ENCODE assay signal across 7 mouse cellular contexts in the genomic region with DNA sequence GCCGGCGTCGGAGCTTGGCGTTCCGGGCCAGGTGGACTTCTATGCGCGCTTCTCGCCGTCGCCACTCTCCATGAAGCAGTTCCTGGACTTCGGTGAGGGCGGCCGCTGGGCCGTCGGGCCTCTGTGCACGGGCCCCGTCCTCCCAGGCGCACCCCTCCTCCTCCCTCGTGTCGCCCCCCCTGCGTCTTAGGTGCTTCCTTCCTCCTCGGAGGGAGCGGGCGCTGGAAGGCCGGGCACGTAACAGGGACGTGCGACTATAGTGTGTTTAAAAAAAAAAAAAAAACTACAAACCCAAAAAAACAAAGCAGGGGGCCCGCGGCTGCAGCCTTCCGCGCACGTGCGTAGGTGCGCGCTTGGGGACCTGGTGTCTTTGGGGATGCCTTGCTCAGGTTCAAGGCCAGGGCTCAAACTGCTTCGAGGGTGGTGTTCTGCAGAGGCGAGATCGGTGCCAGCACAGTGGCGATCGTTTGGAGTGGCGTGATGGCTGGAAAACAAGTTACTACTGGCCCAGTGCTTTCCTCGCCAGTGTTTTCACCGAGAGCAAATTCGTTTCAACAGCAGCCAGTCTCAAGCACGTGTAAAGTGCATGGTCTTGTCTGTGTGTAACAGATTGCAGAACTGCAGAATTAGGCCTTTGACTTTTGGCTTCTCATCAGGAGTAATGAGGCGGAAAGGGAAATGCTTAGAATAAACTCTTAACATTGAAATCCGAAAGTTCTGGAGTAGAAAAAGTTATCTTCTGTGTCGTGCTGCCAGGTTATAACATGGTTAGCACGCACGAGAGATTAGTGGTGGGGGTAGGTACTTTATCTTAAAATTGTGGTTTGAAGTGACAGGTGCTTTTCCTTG. TPM values are rescaled to one million over a fixed set of nuclear protein-coding genes. Genes with fewer than 3 reads are reported as not detected.
A peak's percentile ranks its signal among the peaks of the same experiment; 100 is the strongest.
DNase-seq lines count a peak whose midpoint lies in the region; ATAC-seq and TF ChIP-seq lines count a peak whose summit lies in the region.

No protein-coding gene starts in this region.

- ATAC-seq in embryonic facial prominence, embryonic 13.5 days (ENCODE audit: insufficient number of reproducible peaks, insufficient read depth, low FRiP score, low TSS enrichment, low read depth): 0 out of 2 replicates have a peak, but pooled peaks have one; percentile 9
- ATAC-seq in heart, embryonic 14.5 days (ENCODE audit: insufficient number of reproducible peaks, insufficient read depth, low FRiP score, low read depth): peak; percentile 60; the same call in 1 of the 2 replicates
- ATAC-seq in kidney, postnatal 0 days (replicated peaks; ENCODE audit: low FRiP score, low read depth): peak; percentile 67; the same call in 1 of the 2 replicates
- ATAC-seq in lung, embryonic 15.5 days (ENCODE audit: borderline replicate concordance, extremely low read depth, low FRiP score, low TSS enrichment): peak; percentile 55

- peak overlapping the region; percentile 70 for H3K9ac ChIP-seq in CH12.LX (ENCODE audit: insufficient read depth, low read depth)
- H3K9ac ChIP-seq in embryonic facial prominence, embryonic 13.5 days: peak overlapping the region; percentile 91
- peak overlapping the region; percentile 96 for H3K9ac ChIP-seq in heart, embryonic 14.5 days (ENCODE audit: low read length)
- peak overlapping the region; percentile 83 for H3K9ac ChIP-seq in kidney, postnatal 0 days (ENCODE audit: low read depth, low read length)
- peak overlapping the region; percentile 82 for H3K9ac ChIP-seq in lung, embryonic 15.5 days

- H3K9me3 ChIP-seq in CH12.LX (replicated peaks; ENCODE audit: low read length): peaks cover 6% of the 10 kb centered on the region
- H3K9me3 ChIP-seq in embryonic facial prominence, embryonic 13.5 days: no peaks in the 10 kb centered on the region
- no peaks in the 10 kb centered on the region for H3K9me3 ChIP-seq in heart, embryonic 14.5 days (ENCODE audit: control insufficient read depth, low read length)
- H3K9me3 ChIP-seq in kidney, postnatal 0 days (replicated peaks; ENCODE audit: low read length): no peaks in the 10 kb centered on the region
- H3K9me3 ChIP-seq in lung, embryonic 15.5 days: no peaks in the 10 kb centered on the region

- WGBS in embryonic facial prominence, embryonic 13.5 days: 4% methylated on average over 51 of the region's 51 CpGs
- 2% methylated on average over 48 of the region's 51 CpGs for WGBS in heart, embryonic 14.5 days
- WGBS in kidney, postnatal 0 days: 2% methylated on average over 51 of the region's 51 CpGs
- WGBS in lung, embryonic 15.5 days: 2% methylated on average over 49 of the region's 51 CpGs

- in situ Hi-C loops in CH12.LX (cut with MboI; ENCODE audit: low pct_ligation_motif_present, low pct_unique_long_range_greater_than_20kb, low sequenced_read_pairs): no loop called here

- H3K4me3 ChIP-seq in CH12.LX (replicated peaks in 1 of 3; ENCODE audit: low read depth in 2 of 3, low read length in 2 of 3, poor library complexity in 1 of 3): peak overlapping the region; percentile 70 to 86 (median 79)
- H3K4me3 ChIP-seq in embryonic facial prominence, embryonic 13.5 days: peak overlapping the region; percentile 82
- peak overlapping the region; percentile 76 to 84 for H3K4me3 ChIP-seq in heart, embryonic 14.5 days (ENCODE audit: control insufficient read depth in 1 of 2, insufficient read depth in 1 of 2, low read depth in 1 of 2, low read length in 2 of 2)
- H3K4me3 ChIP-seq in kidney, postnatal 0 days (replicated peaks; ENCODE audit: low read depth, low read length): peak overlapping the region; percentile 75
- H3K4me3 ChIP-seq in lung, embryonic 15.5 days: peak overlapping the region; percentile 73

- no peaks in the 10 kb centered on the region for H3K27me3 ChIP-seq in CH12.LX (replicated peaks)
- H3K27me3 ChIP-seq in embryonic facial prominence, embryonic 13.5 days: no peaks in the 10 kb centered on the region
- H3K27me3 ChIP-seq in heart, embryonic 14.5 days (ENCODE audit: control insufficient read depth, insufficient read depth, low read length): no peaks in the 10 kb centered on the region
- no peaks in the 10 kb centered on the region for H3K27me3 ChIP-seq in kidney, postnatal 0 days (ENCODE audit: insufficient read depth, low read length)
- no peaks in the 10 kb centered on the region for H3K27me3 ChIP-seq in lung, embryonic 15.5 days

- peaks cover 0 to 17% of the 10 kb centered on the region in 2 experiments for H3K36me3 ChIP-seq in CH12.LX (replicated peaks in 1 of 2; ENCODE audit: control insufficient read depth in 1 of 2, insufficient read depth in 1 of 2, low read length in 1 of 2)
- no peaks in the 10 kb centered on the region for H3K36me3 ChIP-seq in embryonic facial prominence, embryonic 13.5 days
- H3K36me3 ChIP-seq in heart, embryonic 14.5 days (ENCODE audit: control insufficient read depth, insufficient read depth, low read length): peaks cover 25% of the 10 kb centered on the region
- no peaks in the 10 kb centered on the region for H3K36me3 ChIP-seq in kidney, postnatal 0 days (ENCODE audit: insufficient read depth, low read length)
- H3K36me3 ChIP-seq in lung, embryonic 15.5 days: no peaks in the 10 kb centered on the region

- H3K79me2 ChIP-seq in CH12.LX (replicated peaks; ENCODE audit: control insufficient read depth, extremely low read depth, insufficient read depth, poor library complexity, severe bottlenecking): no peaks in the 10 kb centered on the region

- peak overlapping the region; percentile 35; the same call in 1 of the 2 replicates for H3K27ac ChIP-seq in CH12.LX (ENCODE audit: insufficient read depth, low read depth)
- peak overlapping the region; percentile 94 for H3K27ac ChIP-seq in embryonic facial prominence, embryonic 13.5 days
- peak overlapping the region; percentile 95 to 98 for H3K27ac ChIP-seq in heart, embryonic 14.5 days (replicated peaks in 1 of 2; ENCODE audit: control insufficient read depth in 1 of 2, insufficient read depth in 1 of 2, low read depth in 2 of 2, low read length in 2 of 2)
- peak overlapping the region; percentile 92 for H3K27ac ChIP-seq in kidney, postnatal 0 days
- H3K27ac ChIP-seq in lung, embryonic 15.5 days: peak overlapping the region; percentile 97

- 0 out of 2 replicates have a peak, but pooled peaks have one; percentile 21 for TF ChIP-seq EP300 in CH12.LX (IDR thresholded peaks at IDR 0.05; ENCODE audit: low read length)

- DNase-seq in CH12.LX (ENCODE audit: extremely low read depth) (peak; percentile 19), NIH3T3 (ENCODE audit: low read depth) (peak; percentile 40)
- DNase-seq in kidney, postnatal 0 days (ENCODE audit: low spot score): peak; percentile 53
- peak; percentile 19 for DNase-seq in retina, postnatal 7 days (ENCODE audit: low read depth, low spot score)

- no peak for TF ChIP-seq POLR2A in CH12.LX (IDR thresholded peaks at IDR 0.05; ENCODE audit: low read depth, low read length)

- peak overlapping the region; percentile 35 for H3K4me2 ChIP-seq in CH12.LX (ENCODE audit: insufficient read depth, low read depth, poor library complexity, severe bottlenecking)
- peak overlapping the region; percentile 86 for H3K4me2 ChIP-seq in embryonic facial prominence, embryonic 13.5 days
- peak overlapping the region; percentile 86 for H3K4me2 ChIP-seq in heart, embryonic 14.5 days (ENCODE audit: low read length)
- H3K4me2 ChIP-seq in kidney, postnatal 0 days (ENCODE audit: low read length): peak overlapping the region; percentile 95
- H3K4me2 ChIP-seq in lung, embryonic 15.5 days: peak overlapping the region; percentile 93

- peaks cover 0 to 10% of the 10 kb centered on the region in 2 experiments; a peak in 2 of 4 replicates for H3K4me1 ChIP-seq in CH12.LX (ENCODE audit: control insufficient read depth in 1 of 2, insufficient read depth in 2 of 2)
- H3K4me1 ChIP-seq in embryonic facial prominence, embryonic 13.5 days: peaks cover 14% of the 10 kb centered on the region; the same call in 1 of the 2 replicates
- H3K4me1 ChIP-seq in heart, embryonic 14.5 days (ENCODE audit: control insufficient read depth in 2 of 2, insufficient read depth in 2 of 2, low read length in 2 of 2): peaks cover 0 to 21% of the 10 kb centered on the region in 2 experiments; a peak in 3 of 4 replicates
- H3K4me1 ChIP-seq in kidney, postnatal 0 days (replicated peaks; ENCODE audit: insufficient read depth, low read length): 0 out of 2 replicates have a peak, but pooled peaks cover 9% of the 10 kb centered on the region
- peaks cover 14% of the 10 kb centered on the region for H3K4me1 ChIP-seq in lung, embryonic 15.5 days

- TF ChIP-seq CTCF in CH12.LX (conservative IDR thresholded peaks at IDR 0.05 in 1 of 2, IDR thresholded peaks at IDR 0.05 in 1 of 2; ENCODE audit: low read depth in 2 of 2, low read length in 2 of 2): no peak
- TF ChIP-seq CTCF in kidney, postnatal 0 days (IDR thresholded peaks at IDR 0.05; ENCODE audit: low read depth): no peak

- dilution Hi-C loops in CH12.LX (cut with MboI; ENCODE audit: extremely low pct_ligation_motif_present, extremely low pct_unique_long_range_greater_than_20kb, low sequenced_read_pairs): no loop called here

- TF ChIP-seq RAD21 in CH12.LX (IDR thresholded peaks at IDR 0.05; ENCODE audit: low read depth, low read length): no peak

TF ChIP-seq in CH12.LX, 34 proteins besides CTCF, POLR2A, EP300 and RAD21 (continues in another document):
- TF ChIP-seq MXI1 (IDR thresholded peaks at IDR 0.05; ENCODE audit: low read depth, low read length) (peak; percentile 82), E2F4 (IDR thresholded peaks at IDR 0.05; ENCODE audit: insufficient replicate concordance, low read depth, low read length) (no peak), ZMIZ1 (IDR thresholded peaks at IDR 0.05; ENCODE audit: low read depth, low read length) (no peak), MAZ (IDR thresholded peaks at IDR 0.05; ENCODE audit: low read depth, low read length) (0 out of 2 replicates have a peak, but pooled peaks have one; percentile 41), MYC (IDR thresholded peaks at IDR 0.05; ENCODE audit: low read depth, low read length) (peak; percentile 74), MAX (IDR thresholded peaks at IDR 0.05; ENCODE audit: low read length) (peak; percentile 70; the same call in 1 of the 2 replicates), NELFE (IDR thresholded peaks at IDR 0.05; ENCODE audit: low read depth, low read length) (no peak), PAX5 (IDR thresholded peaks at IDR 0.05; ENCODE audit: low read length) (no peak), BHLHE40 (IDR thresholded peaks at IDR 0.05; ENCODE audit: low read depth, low read length) (peak; percentile 86), ZKSCAN1 (IDR thresholded peaks at IDR 0.05; ENCODE audit: borderline replicate concordance, low read depth, low read length) (no peak)

RNA-seq across cellular contexts. Expression of a gene that starts 0.7 kb away (rescaled TPM):
- total RNA-seq in CH12.LX (2012; rRNA removed) (20.9 and 59.9 TPM in 2 replicates), CH12.LX (2014; rRNA removed) (75.3 and 78.5 TPM in 2 replicates)
- 26.4 and 35.9 TPM in 2 replicates for polyA plus RNA-seq in CH12.LX (2012; ENCODE audit: insufficient read length, low read depth)
- 48.6 and 54.9 TPM in 2 replicates for polyA plus RNA-seq in embryonic facial prominence, embryonic 13.5 days (2015; fragmentation: Nextera tagmentation; extraction: Ambion mirVana)
- 129 and 136 TPM in 2 replicates for polyA plus RNA-seq in heart, embryonic 14.5 days (2014; fragmentation: Nextera tagmentation; extraction: Ambion mirVana)
- polyA plus RNA-seq in kidney, postnatal 0 days (2015; fragmentation: Nextera tagmentation; extraction: Ambion mirVana): 38.8 and 39.6 TPM in 2 replicates
- 48.6 and 50.1 TPM in 2 replicates for polyA plus RNA-seq in lung, embryonic 15.5 days (2015; fragmentation: Nextera tagmentation; extraction: Ambion mirVana)

Comparison
In these comparisons a context has a peak if more than half of its experiments do, and no peak if none do; other contexts are left out.
1. Peak in every context shown above with its lines: DNase-seq, ATAC-seq, H3K4me3 ChIP-seq and H3K27ac ChIP-seq.
2. H3K27ac ChIP-seq: peak in every context shown above with its lines; median percentile 97 in lung, embryonic 15.5 days; 96 in heart, embryonic 14.5 days; 94 in embryonic facial prominence, embryonic 13.5 days; 92 in kidney, postnatal 0 days; 35 in CH12.LX.
3. H3K4me2 ChIP-seq: peak in every context shown above with its lines; median percentile 95 in kidney, postnatal 0 days; 93 in lung, embryonic 15.5 days; 86 in embryonic facial prominence, embryonic 13.5 days; 86 in heart, embryonic 14.5 days; 35 in CH12.LX.
4. ATAC-seq: peak in every context shown above with its lines; median percentile 67 in kidney, postnatal 0 days; 60 in heart, embryonic 14.5 days; 55 in lung, embryonic 15.5 days; 9 in embryonic facial prominence, embryonic 13.5 days.